Mouse (Mus musculus): ENCODE data around the gene Sipa1l1.
A peak's percentile ranks its signal among the peaks of the same experiment; 100 is the strongest.
"Not testable (repeated sequence)": the region's sequence is repeated elsewhere in the genome, so short reads cannot be mapped to it uniquely, and the experiment has no call there.

Sipa1l1 gene

DNA sequence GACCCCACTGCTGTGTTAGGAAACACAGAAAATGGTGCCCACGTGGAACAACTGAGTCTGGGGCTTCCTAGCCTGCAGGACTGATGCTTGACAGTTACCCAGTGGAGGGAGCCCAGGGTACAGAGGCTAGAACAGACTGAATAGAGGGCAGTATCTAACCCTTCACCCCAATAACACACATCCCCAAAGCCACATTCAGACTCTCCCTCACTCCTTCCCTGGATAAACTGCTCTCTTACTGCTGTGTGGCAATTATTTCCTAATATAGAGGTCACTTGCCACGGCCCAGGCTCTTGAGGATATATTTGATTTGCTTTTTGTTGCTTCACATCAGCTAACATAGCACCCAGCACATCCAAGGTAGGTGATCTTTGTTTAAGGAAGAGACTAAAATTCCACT is 307.5 kb downstream of the Sipa1l1 start:
- DNase-seq (ENCODE audit: low spot score in 2 of 2): no peak

DNA sequence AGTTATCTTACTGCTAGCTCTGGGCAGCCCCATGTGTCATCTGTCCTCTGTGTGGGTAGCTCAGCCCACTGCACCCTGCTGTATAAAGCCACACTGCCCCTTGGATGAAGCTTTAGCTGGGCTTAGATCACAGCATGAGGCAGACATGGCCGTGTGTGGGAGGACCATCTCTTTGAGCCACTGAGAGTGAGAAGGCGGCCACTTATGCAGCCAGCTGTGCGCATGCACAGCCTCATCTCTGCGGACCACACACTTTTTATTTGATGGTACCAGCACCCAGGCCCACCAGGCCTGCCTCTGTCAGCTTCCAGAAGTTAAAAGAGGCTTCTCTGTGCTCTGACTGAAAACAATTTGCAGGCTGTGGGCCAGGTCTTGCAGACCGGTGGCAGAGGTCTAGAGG is 308.7 kb downstream of the Sipa1l1 start:
- DNase-seq (ENCODE audit: low spot score in 2 of 2): no peak

DNA sequence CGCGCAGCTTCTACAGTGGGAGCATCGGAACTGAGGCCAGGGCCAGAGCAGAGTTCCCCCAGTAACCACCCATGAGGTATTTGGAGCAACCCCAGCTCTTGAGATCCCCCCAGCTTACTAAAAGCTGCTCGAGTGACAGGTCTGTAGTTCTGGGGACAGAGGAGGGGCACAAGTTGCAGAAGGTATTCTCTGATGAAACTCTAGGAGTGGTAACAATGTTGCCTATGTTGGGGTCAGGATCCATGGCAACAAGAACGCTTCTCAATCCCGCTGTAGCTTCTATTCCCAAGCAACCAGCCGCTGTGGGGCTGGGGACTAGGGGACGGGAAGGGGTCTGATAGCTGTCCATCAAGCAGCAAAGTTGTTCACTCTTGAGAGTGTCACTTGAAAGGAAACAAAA is 309.1 kb downstream of the Sipa1l1 start:
- DNase-seq (ENCODE audit: low spot score in 2 of 2): no peak

DNA sequence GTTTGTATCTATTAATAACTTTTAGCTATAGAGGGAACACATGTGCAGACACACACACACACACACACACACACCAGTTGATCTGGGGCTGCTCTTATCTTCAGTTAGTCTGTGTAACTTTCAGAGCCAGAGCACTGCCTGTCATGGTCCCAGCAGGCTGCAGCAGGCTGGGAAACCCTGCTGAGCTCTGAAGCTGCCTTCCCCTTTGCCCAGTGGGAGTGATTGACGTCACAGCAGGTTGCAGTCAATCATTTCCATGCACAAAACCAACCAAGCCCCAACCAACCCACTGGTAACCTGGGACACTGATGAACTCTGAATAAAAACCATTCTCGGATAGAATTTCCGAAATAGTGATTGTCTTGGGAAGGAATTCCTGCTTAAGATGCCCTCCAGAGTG is 310.3 kb downstream of the Sipa1l1 start:
- no peak for DNase-seq (ENCODE audit: low spot score in 2 of 2)

DNA sequence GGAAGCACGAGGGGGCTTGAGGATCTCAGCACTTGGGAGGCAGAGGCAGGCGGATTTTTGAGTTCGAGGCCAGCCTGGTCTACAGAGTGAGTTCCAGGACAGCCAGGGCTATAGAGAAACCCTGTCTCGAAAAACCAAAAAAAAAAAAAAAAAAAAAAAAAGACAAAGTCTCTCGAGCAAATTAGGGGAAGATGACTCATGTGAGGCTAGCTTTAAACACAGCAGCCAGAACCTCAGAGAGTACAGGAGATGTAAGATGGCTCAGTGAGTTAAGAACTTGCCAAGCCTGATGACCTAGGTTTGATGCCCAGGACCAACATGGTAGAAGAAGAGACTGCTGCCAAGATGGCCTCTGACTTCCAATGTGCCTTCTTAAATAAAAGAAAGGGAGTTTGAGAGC is 311.3 kb downstream of the Sipa1l1 start:
- not testable (repeated sequence) for DNase-seq (ENCODE audit: low spot score in 2 of 2)

- DNase-seq (ENCODE audit: low spot score in 2 of 2): no peak
Observed at GRCm38 (mm10) chr12:82485466-82485865, 316.3 kb downstream of the Sipa1l1 start.

- DNase-seq (ENCODE audit: low spot score in 2 of 2): no peak
Observed at GRCm38 (mm10) chr12:82486829-82487560, 317.9 kb downstream of the Sipa1l1 start.

DNA sequence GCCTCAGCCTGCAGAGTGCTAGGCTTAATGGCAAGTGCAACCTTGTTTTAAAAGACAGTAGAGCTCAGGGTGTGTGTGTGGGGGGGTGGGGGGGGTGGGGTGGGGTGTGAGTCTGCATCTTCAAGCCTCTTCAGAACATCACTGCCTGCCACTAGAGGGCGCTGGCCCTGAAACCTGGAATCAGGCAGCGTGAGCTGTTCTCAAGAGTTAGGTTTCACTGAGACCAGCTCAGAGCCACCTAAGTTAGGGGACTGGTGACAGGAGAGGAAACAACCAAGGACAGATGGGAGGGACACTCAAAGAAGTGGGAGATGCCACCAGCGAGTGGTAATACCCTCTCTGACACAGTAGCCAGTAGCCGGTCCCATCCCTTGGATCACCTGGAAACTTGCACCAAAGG is 320.0 kb downstream of the Sipa1l1 start:
- DNase-seq (ENCODE audit: low spot score in 2 of 2): no peak

- DNase-seq (ENCODE audit: low spot score in 2 of 2): no peak
Observed at GRCm38 (mm10) chr12:82489621-82490020, 320.5 kb downstream of the Sipa1l1 start.

DNA sequence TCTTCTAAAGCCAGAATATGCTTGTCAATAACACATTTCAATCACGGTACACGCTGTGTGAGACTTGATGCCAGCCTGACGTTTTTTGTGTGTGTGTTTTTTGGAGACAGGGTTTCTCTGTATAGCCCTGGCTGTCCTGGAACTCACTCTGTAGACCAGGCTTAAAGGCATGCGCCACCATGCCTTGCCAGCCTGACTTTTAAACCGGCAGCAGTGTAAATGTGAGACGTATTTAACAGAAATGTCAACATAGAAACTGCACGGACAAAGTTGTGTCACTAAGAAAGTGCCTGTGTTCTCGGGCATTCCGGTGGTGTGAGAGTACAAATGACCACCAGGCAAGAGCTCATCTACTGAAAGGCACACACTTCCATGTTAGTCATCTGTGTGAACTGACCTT is 323.3 kb downstream of the Sipa1l1 start:
- no peak for DNase-seq (ENCODE audit: low spot score in 2 of 2)

DNA sequence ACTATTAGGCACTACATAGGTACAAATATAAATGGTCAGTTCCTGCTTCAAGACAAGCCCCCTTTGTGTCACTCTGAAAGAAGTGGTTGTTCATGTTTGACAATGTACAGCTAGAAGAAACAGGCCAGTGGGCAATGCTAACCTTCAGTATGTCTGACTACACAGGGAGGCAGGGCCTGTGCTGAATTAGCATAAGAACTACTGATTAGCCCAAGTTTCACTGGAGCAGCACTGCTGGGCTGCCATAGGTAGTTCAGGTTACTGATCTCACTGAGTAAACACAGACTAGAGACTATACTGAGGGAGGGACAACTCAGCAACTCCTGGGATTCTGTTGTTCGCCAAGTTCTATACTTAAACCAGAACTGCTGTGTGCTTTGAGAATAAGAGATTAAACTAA is 324.1 kb downstream of the Sipa1l1 start:
- not testable (repeated sequence) for DNase-seq (ENCODE audit: low spot score in 2 of 2)

DNA sequence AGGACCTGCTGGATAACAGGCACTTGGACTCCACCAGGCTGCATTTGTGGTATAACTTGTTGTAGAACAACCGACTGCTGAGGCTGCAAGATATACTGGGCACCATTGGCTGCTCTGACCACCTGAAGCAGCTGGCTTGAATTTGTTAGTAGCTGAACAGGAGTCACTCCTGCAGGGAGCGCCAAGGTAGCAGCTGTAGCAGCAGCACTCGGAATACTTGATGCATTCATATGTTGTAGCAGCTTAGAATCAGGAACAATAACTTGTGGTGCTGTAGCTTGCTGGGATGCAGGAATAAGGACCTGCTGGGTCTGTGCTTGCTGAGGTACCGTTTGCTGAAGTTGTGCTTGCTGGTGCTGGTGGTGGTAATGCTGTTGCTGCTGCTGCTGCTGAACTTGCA is 326.8 kb downstream of the Sipa1l1 start:
- no peak for DNase-seq (ENCODE audit: low spot score in 2 of 2)

DNA sequence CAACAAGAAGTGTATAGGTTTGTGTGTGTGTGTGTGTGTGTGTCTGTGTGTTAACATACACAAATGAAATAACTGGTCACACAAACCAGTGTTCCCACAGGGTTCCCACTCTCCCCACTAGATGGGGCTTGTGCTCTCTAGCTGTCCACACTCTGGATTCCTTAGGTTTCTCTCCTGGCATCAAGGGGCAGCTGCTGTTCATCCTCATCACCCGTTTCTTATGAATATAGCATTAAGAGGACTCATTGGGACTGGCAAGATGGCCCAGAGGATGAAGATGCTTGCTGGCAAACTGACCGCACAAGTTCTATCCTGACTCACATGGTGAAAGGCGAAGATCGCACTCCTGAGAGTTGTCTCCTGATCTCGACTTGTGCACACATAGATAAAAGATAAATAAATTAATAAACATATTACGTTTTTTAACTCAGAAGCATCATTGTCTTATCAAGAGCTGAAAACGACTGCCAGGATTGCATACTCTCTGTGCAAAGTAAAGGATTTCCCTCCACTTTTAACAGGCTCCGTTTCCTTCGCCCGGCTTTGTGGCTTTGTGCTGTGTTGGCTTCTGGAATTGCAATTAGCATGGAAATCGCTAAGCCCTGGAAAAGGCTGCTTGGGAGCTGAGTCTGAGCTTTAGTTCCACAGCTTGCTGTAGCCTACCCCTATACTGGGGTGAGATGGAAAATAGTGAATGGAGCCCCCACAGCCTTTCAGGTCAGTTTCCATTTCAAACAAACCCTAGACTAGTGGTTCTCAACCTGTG is 328.9 kb downstream of the Sipa1l1 start:
- DNase-seq (ENCODE audit: low spot score in 2 of 2): peak; percentile 36 to 56

GRCm38 (mm10) chr12:82498701-82499100 is 329.6 kb downstream of the Sipa1l1 start:
- no peak for DNase-seq (ENCODE audit: low spot score in 2 of 2)

DNA sequence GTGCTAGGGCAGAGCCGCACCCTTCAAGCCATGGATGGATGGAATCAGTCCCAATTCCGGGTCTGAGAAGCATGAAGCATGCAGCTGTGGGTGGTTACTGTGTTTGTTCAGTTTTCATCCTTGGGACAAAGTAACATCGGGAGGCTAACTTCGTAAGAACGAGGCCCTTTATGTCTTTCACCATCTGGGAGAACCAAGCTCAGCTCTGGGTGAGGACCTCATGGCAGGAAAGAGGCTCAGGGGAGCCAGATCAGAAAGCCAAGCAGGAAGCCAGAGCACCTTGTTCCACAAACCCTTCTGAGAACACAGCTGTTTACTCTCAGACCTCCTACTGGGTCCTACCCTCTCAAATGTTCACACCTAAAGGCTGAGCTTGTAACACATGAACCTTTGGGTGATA is 330.6 kb downstream of the Sipa1l1 start:
- DNase-seq (ENCODE audit: low spot score in 2 of 2): no peak
